In genomic region chr5:124210281-124211016, GRCm38 (mm10) we compare ENCODE assay signal across 9 mouse cellular contexts. TPM values are rescaled to one million over a fixed set of nuclear protein-coding genes. Genes with fewer than 3 reads are reported as not detected.
DNase-seq lines count a peak whose midpoint lies in the region; ATAC-seq lines count a peak whose summit lies in the region.
"Had no signal": no experiment of that assay in that cellular context is flagged by ENCODE, and none has a peak within 500 bp of the region (broad histone marks: within the 10 kb centered on the region; RNA-seq: fewer than 3 reads in every experiment).

No protein-coding gene starts in this region.

- ATAC-seq in liver, embryonic 12.5 days, result no peak

- peak overlapping the region; percentile 83 for H3K27ac ChIP-seq in brown adipose tissue, adult 24 weeks (replicated peaks; ENCODE audit: low read depth, low read length)
- peak overlapping the region; percentile 80 for H3K27ac ChIP-seq in liver, embryonic 12.5 days

- H3K36me3 ChIP-seq in liver, embryonic 12.5 days, result peaks cover 16% of the 10 kb centered on the region

- H3K9ac ChIP-seq in liver, embryonic 12.5 days, result no peak overlapping the region
- H3K9ac ChIP-seq: limb, embryonic 15.5 days had no signal

- H3K4me2 ChIP-seq in liver, embryonic 12.5 days, result peak overlapping the region; percentile 53
- H3K4me2 ChIP-seq: limb, embryonic 15.5 days had no signal

- no peaks in the 10 kb centered on the region for H3K9me3 ChIP-seq in liver, embryonic 12.5 days (replicated peaks)
- H3K9me3 ChIP-seq: limb, embryonic 15.5 days had no signal

- H3K27me3 ChIP-seq in liver, embryonic 12.5 days (replicated peaks), result no peaks in the 10 kb centered on the region
- H3K27me3 ChIP-seq: limb, embryonic 15.5 days had no signal

- no peak overlapping the region for H3K4me3 ChIP-seq in brown adipose tissue, adult 24 weeks (ENCODE audit: insufficient read depth, low read depth, low read length)
- no peak overlapping the region for H3K4me3 ChIP-seq in liver, embryonic 12.5 days
- H3K4me3 ChIP-seq: erythroblast, embryonic 14.5 days; limb, embryonic 15.5 days had no signal

- peak; percentile 51 for DNase-seq in kidney, adult 9 months
- no peak for DNase-seq in kidney, postnatal 4 days
- peak; percentile 78 for DNase-seq in R1 (ENCODE audit: low read depth, low spot score)
- DNase-seq in ovary, postnatal 36 days (ENCODE audit: low spot score), result no peak
- no peak for DNase-seq in layer of hippocampus, adult 18-20 months (ENCODE audit: low spot score in 2 of 2)

- H3K4me1 ChIP-seq in brown adipose tissue, adult 24 weeks (ENCODE audit: control insufficient read depth, insufficient read depth, insufficient read length, low read length), result peaks cover 76% of the 10 kb centered on the region
- peaks cover 90% of the 10 kb centered on the region for H3K4me1 ChIP-seq in liver, embryonic 12.5 days

- WGBS in liver, embryonic 12.5 days (ENCODE audit: insufficient replicate concordance), result 59% methylated on average over 18 of the region's 18 CpGs

RNA-seq across cellular contexts. Expression of gene Pitpnm2, which starts 39.1 kb away (rescaled TPM):
- 20.3 and 21.8 TPM in 2 replicates for polyA plus RNA-seq in brown adipose tissue, adult 24 weeks (2012; ENCODE audit: insufficient read depth, insufficient read length, missing spikeins)
- 2.5 and 3.7 TPM in 2 replicates for polyA plus RNA-seq in liver, embryonic 12.5 days (2016; fragmentation: Nextera tagmentation; extraction: Ambion mirVana)
- 100 to 1,000 TPM; 315 to 325 TPM for total RNA-seq in layer of hippocampus, adult 18-20 months (2021)

Comparison
In these comparisons a context has a peak if more than half of its experiments do, and no peak if none do; other contexts are left out.
1. DNase-seq: peak in kidney, adult 9 months (single experiment) and R1 (single experiment); none in kidney, postnatal 4 days (0 of 2), ovary, postnatal 36 days (single experiment) and layer of hippocampus, adult 18-20 months (0 of 2).